Mouse (Mus musculus) limb, embryonic 14.5 days (tissue): Measurements from ENCODE around the gene Dbr1. TPM values are rescaled to one million over a fixed set of nuclear protein-coding genes. Genes with fewer than 3 reads are reported as not detected.

Source experiments
- ATAC-seq: fragments of 200-750 bp; cut with Nextera tagmentation; 2 replicates; pipeline ENCODE4 v1.8.0; 2017; ENCODE audit warnings: low read depth, moderate number of reproducible peaks, moderate TSS enrichment; ENCODE audit not compliant: low FRiP score
- DNase-seq: peaks from one replicate; pipeline ENCODE4 v3.0.0-alpha.2; 2015; ENCODE audit warnings: low spot score
- H3K27ac ChIP-seq: fragments of 300-500 bp; sonication (generic); replicated peaks from 2 replicates; pipeline ENCODE4 v1.5.1; 2014; ENCODE audit warnings: low read depth, mild to moderate bottlenecking, low read length, moderate library complexity, mixed read lengths
- H3K27me3 ChIP-seq: fragments of 300-500 bp; sonication (generic); 2 replicates; pipeline ENCODE4 v1.6.1; 2014; ENCODE audit warnings: low read length, mixed read lengths; ENCODE audit not compliant: control insufficient read depth, insufficient read depth
- H3K36me3 ChIP-seq: fragments of 300-500 bp; sonication (generic); 2 replicates; pipeline ENCODE4 v1.6.1; 2014; ENCODE audit warnings: mild to moderate bottlenecking, low read length, moderate library complexity, mixed read lengths; ENCODE audit not compliant: control insufficient read depth, insufficient read depth
- H3K4me1 ChIP-seq: fragments of 300-500 bp; sonication (generic); 2 replicates; pipeline ENCODE4 v1.6.1; 2014; ENCODE audit warnings: antibody characterized with exemption, low read length, mixed read lengths; ENCODE audit not compliant: control insufficient read depth, insufficient read depth
- H3K4me2 ChIP-seq: fragments of 300-500 bp; sonication (generic); replicated peaks from 2 replicates; pipeline ENCODE4 v1.6.1; 2014; ENCODE audit warnings: low read depth, mild to moderate bottlenecking, low read length, moderate library complexity; ENCODE audit not compliant: severe bottlenecking
- H3K4me3 ChIP-seq: fragments of 300-500 bp; sonication (generic); replicated peaks from 2 replicates; pipeline ENCODE4 v1.5.1; 2014; ENCODE audit warnings: low read length
- H3K9ac ChIP-seq: fragments of 300-500 bp; sonication (generic); 2 replicates; pipeline ENCODE4 v1.6.1; 2014; ENCODE audit warnings: mild to moderate bottlenecking, low read depth, low read length, moderate library complexity; ENCODE audit not compliant: severe bottlenecking
- H3K9me3 ChIP-seq: fragments of 300-500 bp; sonication (generic); 2 replicates; pipeline ENCODE4 v1.6.1; 2016; ENCODE audit warnings: low read length; ENCODE audit not compliant: control insufficient read depth
- POLR2A ChIP-seq: fragments of 200-500 bp; IDR thresholded peaks from 2 replicates; pipeline ENCODE4 v1.8.0; 2012; ENCODE audit warnings: inconsistent platforms, mild to moderate bottlenecking, moderate library complexity, borderline replicate concordance; ENCODE audit not compliant: insufficient read depth, insufficient read length; ENCODE audit errors: extremely low read depth
- WGBS: fragments of 180-500 bp; shearing (Covaris S2); extraction: QIAGEN DNeasy Blood & Tissue Kit; methylation state at CpG from one replicate; pipeline ENCODE4 v1.1.7; 2014; 5-methylcytosine and 5-hydroxymethylcytosine counted together
- polyA plus RNA-seq, 2 experiments: library from polyadenylated mRNA; depleted of rRNA in 1 of 2; stranded (reverse) in 1 of 2; unstranded in 1 of 2; fragments of >200 nt; fragmentation: Nextera tagmentation in 1 of 2; extraction: Ambion mirVana in 1 of 2; gene quantifications; 2 replicates each; pipeline versions ENCODE4 v1.2.1 to v1.2.3; 2012 to 2014

The Dbr1 gene
- polyA plus RNA-seq, 2 experiments, result 18.0 to 23.1 TPM

- no peaks in the 10 kb centered on the region for H3K4me1 ChIP-seq
- WGBS, result 49% methylated on average over 2 of the region's 2 CpGs
- TF ChIP-seq POLR2A, result no peak
- ATAC-seq (no peak), DNase-seq (no peak)
- no peaks in the 10 kb centered on the region for H3K27me3 ChIP-seq
- no peak within 1 kb of the TSS for H3K9ac ChIP-seq
- no peak within 1 kb of the TSS for H3K4me3 ChIP-seq
- H3K36me3 ChIP-seq, result no peaks in the 10 kb centered on the region
- H3K9me3 ChIP-seq, result no peaks in the 10 kb centered on the region
- H3K4me2 ChIP-seq, result no peak within 1 kb of the TSS
- no peak within 1 kb of the TSS for H3K27ac ChIP-seq
Observed at GRCm38 (mm10) chr9:99612202-99612601, 36.6 kb downstream of the Dbr1 start, which contains the start of gene A4gnt. Gene A4gnt, plus strand, starts transcription at chr9:99612502.

GRCm38 (mm10) chr9:99619688-99620087 is 44.1 kb downstream of the Dbr1 start:
- ATAC-seq (no peak), DNase-seq (no peak)
- Histone ChIP-seq H3K4me1 (no peaks in the 10 kb centered on the region), H3K27me3 (no peaks in the 10 kb centered on the region), H3K27ac (no peak overlapping the region), H3K9ac (no peak overlapping the region), H3K4me3 (no peak overlapping the region), H3K36me3 (no peaks in the 10 kb centered on the region), H3K4me2 (no peak overlapping the region), H3K9me3 (no peaks in the 10 kb centered on the region)
- no peak for TF ChIP-seq POLR2A
- 88% methylated on average over 7 of the region's 8 CpGs for WGBS

- Histone ChIP-seq H3K4me3 (no peak overlapping the region), H3K4me1 (no peaks in the 10 kb centered on the region), H3K4me2 (no peak overlapping the region), H3K9ac (no peak overlapping the region), H3K27me3 (no peaks in the 10 kb centered on the region), H3K9me3 (no peaks in the 10 kb centered on the region), H3K36me3 (no peaks in the 10 kb centered on the region), H3K27ac (no peak overlapping the region)
- 89% methylated on average over 11 of the region's 11 CpGs for WGBS
- ATAC-seq (no peak), DNase-seq (no peak)
- TF ChIP-seq POLR2A, result no peak
Observed at GRCm38 (mm10) chr9:99620196-99620595, 44.6 kb downstream of the Dbr1 start.

- H3K4me3 ChIP-seq, result no peak overlapping the region
- no peak overlapping the region for H3K9ac ChIP-seq
- WGBS, result 88% methylated on average over 1 of the region's 1 CpGs
- H3K36me3 ChIP-seq, result no peaks in the 10 kb centered on the region
- ATAC-seq (no peak), DNase-seq (no peak)
- H3K9me3 ChIP-seq, result no peaks in the 10 kb centered on the region
- no peaks in the 10 kb centered on the region for H3K27me3 ChIP-seq
- H3K27ac ChIP-seq, result no peak overlapping the region
- TF ChIP-seq POLR2A, result no peak
- no peaks in the 10 kb centered on the region for H3K4me1 ChIP-seq
- H3K4me2 ChIP-seq, result no peak overlapping the region
Observed at GRCm38 (mm10) chr9:99622034-99622433, 46.4 kb downstream of the Dbr1 start.

GRCm38 (mm10) chr9:99622966-99623365 is 47.4 kb downstream of the Dbr1 start:
- DNase-seq, result no peak
- WGBS, result 46% methylated on average over 2 of the region's 2 CpGs
- TF ChIP-seq POLR2A, result no peak
- no peaks in the 10 kb centered on the region for H3K36me3 ChIP-seq
- H3K4me2 ChIP-seq, result no peak overlapping the region
- no peaks in the 10 kb centered on the region for H3K9me3 ChIP-seq
- H3K27me3 ChIP-seq, result no peaks in the 10 kb centered on the region
- no peak overlapping the region for H3K4me3 ChIP-seq
- no peak for ATAC-seq
- no peak overlapping the region for H3K27ac ChIP-seq
- H3K9ac ChIP-seq, result no peak overlapping the region
- no peaks in the 10 kb centered on the region for H3K4me1 ChIP-seq

DNA sequence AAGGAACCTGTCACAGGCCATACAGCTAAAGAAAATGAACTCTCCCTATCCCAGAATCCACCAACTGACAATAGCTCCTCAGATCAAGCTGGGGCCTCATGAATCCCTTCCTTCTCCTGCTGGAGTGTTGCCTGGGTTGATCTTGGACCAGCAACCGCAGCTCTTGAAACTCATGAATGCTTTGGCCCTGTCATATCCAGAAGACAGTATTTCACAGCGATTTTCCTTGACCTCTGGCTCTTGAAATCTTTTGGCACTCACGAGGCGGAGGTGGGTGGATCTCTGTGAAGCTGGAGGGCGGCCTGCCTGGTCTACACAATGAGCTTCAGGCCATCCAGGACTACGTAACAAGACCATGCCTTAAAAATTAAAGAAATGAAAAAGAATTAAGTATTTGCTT is 48.5 kb downstream of the Dbr1 start:
- Histone ChIP-seq H3K4me2 (no peak overlapping the region), H3K9me3 (no peaks in the 10 kb centered on the region), H3K27me3 (no peaks in the 10 kb centered on the region), H3K36me3 (no peaks in the 10 kb centered on the region), H3K4me3 (no peak overlapping the region), H3K9ac (no peak overlapping the region), H3K27ac (no peak overlapping the region), H3K4me1 (peaks cover 6% of the 10 kb centered on the region; the same call in 1 of the 2 replicates)
- 80% methylated on average over 6 of the region's 6 CpGs for WGBS
- ATAC-seq, result no peak
- TF ChIP-seq POLR2A, result no peak
- DNase-seq, result no peak
